Mouse (Mus musculus): Measurements from ENCODE around the gene Pknox2.

Pknox2 gene

GRCm38 (mm10) chr9:37053601-37054512 lies 93.3 kb downstream of the Pknox2 start:
- DNase-seq (ENCODE audit: low read depth in 2 of 2, low spot score in 2 of 2), result no peak

- DNase-seq (ENCODE audit: low read depth in 2 of 2, low spot score in 2 of 2), result no peak
Measured at GRCm38 (mm10) chr9:37053041-37053440, 94.2 kb downstream of the Pknox2 start.

- DNase-seq (ENCODE audit: low read depth in 2 of 2, low spot score in 2 of 2), result no peak
Measured at GRCm38 (mm10) chr9:37051669-37052068, 95.5 kb downstream of the Pknox2 start.

- no peak for DNase-seq (ENCODE audit: low read depth in 2 of 2, low spot score in 2 of 2)
Measured at GRCm38 (mm10) chr9:37047490-37047889, 99.7 kb downstream of the Pknox2 start.

GRCm38 (mm10) chr9:37045875-37046274 lies 101.3 kb downstream of the Pknox2 start:
- no peak for DNase-seq (ENCODE audit: low read depth in 2 of 2, low spot score in 2 of 2)

GRCm38 (mm10) chr9:37044165-37044564 lies 103.0 kb downstream of the Pknox2 start:
- DNase-seq (ENCODE audit: low read depth in 2 of 2, low spot score in 2 of 2), result no peak

- no peak for DNase-seq (ENCODE audit: low read depth in 2 of 2, low spot score in 2 of 2)
Measured at GRCm38 (mm10) chr9:37038859-37039258, 108.3 kb downstream of the Pknox2 start.

- DNase-seq (ENCODE audit: low read depth in 2 of 2, low spot score in 2 of 2), result no peak
Measured at GRCm38 (mm10) chr9:37038445-37038844, 108.8 kb downstream of the Pknox2 start.

GRCm38 (mm10) chr9:37037405-37037804 lies 109.8 kb downstream of the Pknox2 start:
- no peak for DNase-seq (ENCODE audit: low read depth in 2 of 2, low spot score in 2 of 2)

- no peak for DNase-seq (ENCODE audit: low read depth in 2 of 2, low spot score in 2 of 2)
Measured at GRCm38 (mm10) chr9:37035248-37035647, 112.0 kb downstream of the Pknox2 start.

GRCm38 (mm10) chr9:37034316-37034715 lies 112.9 kb downstream of the Pknox2 start:
- DNase-seq (ENCODE audit: low read depth in 2 of 2, low spot score in 2 of 2), result no peak

GRCm38 (mm10) chr9:37030347-37031213 lies 116.6 kb downstream of the Pknox2 start:
- DNase-seq (ENCODE audit: low read depth in 2 of 2, low spot score in 2 of 2), result no peak

- no peak for DNase-seq (ENCODE audit: low read depth in 2 of 2, low spot score in 2 of 2)
Measured at GRCm38 (mm10) chr9:37029811-37030346, 117.3 kb downstream of the Pknox2 start.

- DNase-seq (ENCODE audit: low read depth in 2 of 2, low spot score in 2 of 2), result no peak
Measured at GRCm38 (mm10) chr9:37027825-37028575, 119.2 kb downstream of the Pknox2 start.

GRCm38 (mm10) chr9:37025913-37026312 lies 121.3 kb downstream of the Pknox2 start:
- no peak for DNase-seq (ENCODE audit: low read depth in 2 of 2, low spot score in 2 of 2)

- no peak for DNase-seq (ENCODE audit: low read depth in 2 of 2, low spot score in 2 of 2)
Measured at GRCm38 (mm10) chr9:37021586-37022230, 125.5 kb downstream of the Pknox2 start.

- no peak for DNase-seq (ENCODE audit: low read depth in 2 of 2, low spot score in 2 of 2)
Measured at GRCm38 (mm10) chr9:37018154-37018553, 129.1 kb downstream of the Pknox2 start.

GRCm38 (mm10) chr9:37017169-37017568 lies 130.0 kb downstream of the Pknox2 start:
- no peak for DNase-seq (ENCODE audit: low read depth in 2 of 2, low spot score in 2 of 2)

GRCm38 (mm10) chr9:37016165-37016564 lies 131.0 kb downstream of the Pknox2 start:
- DNase-seq (ENCODE audit: low read depth in 2 of 2, low spot score in 2 of 2), result no peak

GRCm38 (mm10) chr9:37013565-37013964 lies 133.6 kb downstream of the Pknox2 start:
- DNase-seq (ENCODE audit: low read depth in 2 of 2, low spot score in 2 of 2), result no peak

Data from CD8-positive naive resting alpha-beta T cell, adult 2 months (primary cell).